Mouse (Mus musculus) midbrain, embryonic 13.5 days (tissue): ENCODE data around the gene Pde3a. TPM values are rescaled to one million over a fixed set of nuclear protein-coding genes. Genes with fewer than 3 reads are reported as not detected.

Experiments used
- ATAC-seq: fragments of 200-750 bp; cut with Nextera tagmentation; 2 replicates; pipeline ENCODE4 v1.8.0; 2017; ENCODE audit warnings: mild to moderate bottlenecking, moderate TSS enrichment, moderate library complexity
- H3K27ac ChIP-seq: fragments of 300-500 bp; sonication (generic); 2 replicates; pipeline ENCODE4 v1.5.1; 2015; ENCODE audit warnings: inconsistent platforms, mild to moderate bottlenecking, moderate library complexity
- H3K27me3 ChIP-seq: fragments of 300-500 bp; sonication (generic); 2 replicates; pipeline ENCODE4 v1.6.1; 2015; ENCODE audit warnings: mild to moderate bottlenecking, inconsistent platforms
- H3K36me3 ChIP-seq: fragments of 300-500 bp; sonication (generic); 2 replicates; pipeline ENCODE4 v1.6.1; 2015; ENCODE audit warnings: mild to moderate bottlenecking, inconsistent platforms
- H3K4me1 ChIP-seq: fragments of 300-500 bp; sonication (generic); replicated peaks from 2 replicates; pipeline ENCODE4 v1.6.1; 2015; ENCODE audit warnings: inconsistent platforms
- H3K4me2 ChIP-seq: fragments of 300-500 bp; sonication (generic); replicated peaks from 2 replicates; pipeline ENCODE4 v1.6.1; 2015; ENCODE audit warnings: moderate library complexity, mild to moderate bottlenecking, inconsistent platforms
- H3K4me3 ChIP-seq: fragments of 300-500 bp; sonication (generic); replicated peaks from 2 replicates; pipeline ENCODE4 v1.5.1; 2015; ENCODE audit warnings: mild to moderate bottlenecking, inconsistent platforms
- H3K9ac ChIP-seq: fragments of 300-500 bp; sonication (generic); replicated peaks from 2 replicates; pipeline ENCODE4 v1.6.1; 2015; ENCODE audit warnings: mild to moderate bottlenecking, inconsistent platforms
- H3K9me3 ChIP-seq: fragments of 300-500 bp; sonication (generic); 2 replicates; pipeline ENCODE4 v1.6.1; 2016; ENCODE audit warnings: mild to moderate bottlenecking, inconsistent platforms
- WGBS: fragments of 180-500 bp; shearing (Covaris S2); methylation state at CpG from one replicate; pipeline ENCODE4 v1.1.7; 2015; 5-methylcytosine and 5-hydroxymethylcytosine counted together
- polyA plus RNA-seq: library from polyadenylated mRNA; unstranded; fragments of >200 nt; fragmentation: Nextera tagmentation; extraction: Ambion mirVana; gene quantifications from 2 replicates; pipeline ENCODE4 v1.2.1, GENCODE M21; 2015

Pde3a gene
- polyA plus RNA-seq: 1.7 and 1.9 TPM in 2 replicates

GRCm38 (mm10) chr6:141248691-141249584 lies at the start of gene Pde3a:
Gene Pde3a (plus strand): TSS chr6:141249269.
- Histone ChIP-seq H3K9me3 (no peaks in the 10 kb centered on the region), H3K27me3 (peaks cover 40% of the 10 kb centered on the region), H3K36me3 (no peaks in the 10 kb centered on the region), H3K4me2 (peak within 1 kb of the TSS; percentile 90), H3K4me3 (peak within 1 kb of the TSS; percentile 72), H3K9ac (peak within 1 kb of the TSS; percentile 76), H3K4me1 (peaks cover 15% of the 10 kb centered on the region), H3K27ac (peak within 1 kb of the TSS; percentile 39; the same call in 1 of the 2 replicates)
- ATAC-seq: peak; percentile 63
- WGBS: 2% methylated on average over 27 of the region's 28 CpGs

DNA sequence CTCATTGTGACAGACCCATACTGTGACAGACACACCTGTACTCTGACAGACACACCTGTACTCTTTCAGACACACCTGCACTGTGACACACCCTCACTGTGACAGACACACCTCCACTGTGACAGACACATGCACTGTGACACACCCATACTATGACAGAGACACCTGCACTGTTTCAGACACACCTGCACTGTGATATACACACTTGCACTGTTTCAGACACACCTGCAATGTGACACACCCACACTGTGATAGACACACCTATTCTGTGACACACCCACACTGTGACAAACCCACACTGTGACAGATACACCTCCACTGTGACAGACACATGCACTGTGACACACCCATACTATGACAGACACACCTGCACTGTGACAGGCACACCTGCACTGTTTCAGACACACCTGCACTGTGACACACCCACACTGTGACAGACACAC lies 48.9 kb upstream of the Pde3a start:
- H3K4me1 ChIP-seq: no peaks in the 10 kb centered on the region
- H3K27me3 ChIP-seq: no peaks in the 10 kb centered on the region
- ATAC-seq: peak; percentile 70
- H3K9ac ChIP-seq: no peak overlapping the region
- no peaks in the 10 kb centered on the region for H3K36me3 ChIP-seq
- H3K4me2 ChIP-seq: no peak overlapping the region
- H3K4me3 ChIP-seq: no peak overlapping the region
- H3K27ac ChIP-seq: no peak overlapping the region
- no peaks in the 10 kb centered on the region for H3K9me3 ChIP-seq

GRCm38 (mm10) chr6:141207531-141207930 lies 41.5 kb upstream of the Pde3a start:
- H3K27me3 ChIP-seq: no peaks in the 10 kb centered on the region

GRCm38 (mm10) chr6:141208283-141208872 lies 40.7 kb upstream of the Pde3a start:
- no peak overlapping the region for H3K4me3 ChIP-seq
- no peaks in the 10 kb centered on the region for H3K36me3 ChIP-seq
- no peaks in the 10 kb centered on the region for H3K4me1 ChIP-seq
- ATAC-seq: no peak
- no peak overlapping the region for H3K27ac ChIP-seq
- no peaks in the 10 kb centered on the region for H3K9me3 ChIP-seq
- H3K9ac ChIP-seq: no peak overlapping the region
- H3K4me2 ChIP-seq: no peak overlapping the region
- 90% methylated on average over 1 of the region's 1 CpGs for WGBS
- H3K27me3 ChIP-seq: no peaks in the 10 kb centered on the region

More at GRCm38 (mm10) chr6:141207531-141207930, 41.5 kb upstream of the Pde3a start:
- Histone ChIP-seq H3K4me3 (no peak overlapping the region), H3K9me3 (no peaks in the 10 kb centered on the region), H3K4me1 (no peaks in the 10 kb centered on the region), H3K27ac (no peak overlapping the region), H3K4me2 (no peak overlapping the region), H3K9ac (no peak overlapping the region), H3K36me3 (no peaks in the 10 kb centered on the region)
- WGBS: 90% methylated on average over 6 of the region's 6 CpGs
- ATAC-seq: no peak

DNA sequence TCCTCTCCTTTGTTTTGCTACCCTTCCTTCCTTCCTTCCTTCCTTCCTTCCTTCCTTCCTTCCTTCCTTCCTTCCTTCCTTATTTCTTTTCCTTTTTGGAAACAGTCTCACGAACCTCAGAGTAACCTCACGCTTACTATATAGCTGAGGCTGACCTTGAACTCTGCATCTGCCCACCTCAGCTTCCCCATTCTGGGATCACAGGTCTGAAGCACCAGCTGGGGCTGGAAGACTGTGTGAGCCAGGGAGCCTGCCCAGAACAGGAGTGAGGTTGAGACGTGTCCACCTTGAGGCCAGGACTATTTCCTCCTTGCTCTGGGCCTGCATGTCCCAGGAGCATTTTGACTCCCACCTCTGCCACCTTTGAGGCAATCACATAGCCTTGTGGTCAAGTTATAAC lies 39.0 kb upstream of the Pde3a start:
- no peak overlapping the region for H3K27ac ChIP-seq
- no peak overlapping the region for H3K9ac ChIP-seq
- no peaks in the 10 kb centered on the region for H3K9me3 ChIP-seq
- H3K36me3 ChIP-seq: no peaks in the 10 kb centered on the region
- H3K4me1 ChIP-seq: no peaks in the 10 kb centered on the region
- no peaks in the 10 kb centered on the region for H3K27me3 ChIP-seq
- no peak for ATAC-seq
- no peak overlapping the region for H3K4me2 ChIP-seq
- 83% methylated on average over 3 of the region's 3 CpGs for WGBS
- H3K4me3 ChIP-seq: no peak overlapping the region

- Histone ChIP-seq H3K36me3 (no peaks in the 10 kb centered on the region), H3K9ac (no peak overlapping the region), H3K27me3 (no peaks in the 10 kb centered on the region), H3K4me3 (no peak overlapping the region), H3K4me1 (no peaks in the 10 kb centered on the region), H3K27ac (no peak overlapping the region), H3K4me2 (no peak overlapping the region), H3K9me3 (no peaks in the 10 kb centered on the region)
- ATAC-seq: no peak
- 70% methylated on average over 3 of the region's 3 CpGs for WGBS
Measured at GRCm38 (mm10) chr6:141221081-141221480, 28.0 kb upstream of the Pde3a start.

DNA sequence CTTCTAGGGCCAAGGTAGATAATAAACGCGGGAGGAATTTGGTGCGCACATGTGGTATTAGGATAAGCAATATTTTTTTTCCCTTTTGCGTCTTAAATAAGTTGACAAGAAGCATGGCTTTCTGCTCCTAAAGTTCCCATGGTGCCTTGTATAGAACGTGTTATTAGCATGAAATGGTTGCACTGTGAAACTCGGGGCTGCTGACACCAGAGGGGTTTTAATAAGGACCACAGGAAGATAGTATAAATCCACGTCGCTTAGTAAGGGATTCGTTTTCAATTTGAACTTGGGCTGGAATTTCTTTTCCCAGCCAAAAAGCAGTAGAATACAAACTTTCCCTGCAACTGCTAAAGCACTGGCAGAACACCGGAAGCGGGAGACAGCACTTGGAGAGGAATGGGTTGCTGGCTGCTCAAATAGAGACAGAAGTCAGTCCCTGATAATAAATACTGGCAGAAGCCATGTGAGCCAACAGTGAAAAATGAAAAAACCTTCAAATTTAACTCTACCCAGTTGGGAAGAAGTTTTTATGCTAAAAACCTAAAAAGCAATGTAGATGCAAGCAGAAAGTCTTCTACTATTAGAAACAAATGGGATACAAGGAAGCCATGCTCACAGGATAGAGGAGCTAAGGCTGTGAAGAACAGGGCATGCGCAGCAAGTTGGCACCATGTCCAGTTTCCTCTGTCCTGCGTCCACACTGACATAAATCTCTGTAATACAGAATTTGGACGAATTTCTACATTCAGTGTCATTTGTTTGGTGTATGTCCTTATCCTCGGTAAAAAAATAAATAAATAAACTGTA lies 22.0 kb upstream of the Pde3a start:
- 85% methylated on average over 15 of the region's 15 CpGs for WGBS
- ATAC-seq: no peak
- H3K4me2 ChIP-seq: no peak overlapping the region
- H3K36me3 ChIP-seq: no peaks in the 10 kb centered on the region
- H3K27me3 ChIP-seq: no peaks in the 10 kb centered on the region
- no peaks in the 10 kb centered on the region for H3K9me3 ChIP-seq
- H3K4me1 ChIP-seq: no peaks in the 10 kb centered on the region
- H3K4me3 ChIP-seq: no peak overlapping the region
- H3K9ac ChIP-seq: no peak overlapping the region
- H3K27ac ChIP-seq: no peak overlapping the region

DNA sequence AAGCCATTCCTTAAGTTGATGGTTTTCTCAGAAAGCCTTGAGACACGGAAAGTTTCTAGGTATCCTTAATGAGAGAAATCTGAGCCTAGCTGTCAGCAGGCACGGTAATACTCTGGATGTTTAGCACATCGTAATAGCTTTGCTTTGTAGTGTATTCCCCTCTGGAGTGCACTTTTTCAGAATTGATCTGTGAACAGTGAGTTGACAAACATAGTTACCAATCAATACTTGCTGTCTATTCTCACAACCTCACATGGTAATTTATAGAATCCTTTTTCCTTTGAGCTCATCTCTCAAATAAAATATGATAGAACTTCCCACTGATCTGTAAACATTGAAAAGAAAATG lies 21.4 kb upstream of the Pde3a start:
- no peak overlapping the region for H3K4me2 ChIP-seq
- H3K4me3 ChIP-seq: no peak overlapping the region
- WGBS: 77% methylated on average over 3 of the region's 3 CpGs
- no peaks in the 10 kb centered on the region for H3K4me1 ChIP-seq
- ATAC-seq: no peak
- no peak overlapping the region for H3K27ac ChIP-seq
- no peak overlapping the region for H3K9ac ChIP-seq
- H3K36me3 ChIP-seq: no peaks in the 10 kb centered on the region
- H3K9me3 ChIP-seq: no peaks in the 10 kb centered on the region
- H3K27me3 ChIP-seq: no peaks in the 10 kb centered on the region

- Histone ChIP-seq H3K36me3 (no peaks in the 10 kb centered on the region), H3K9me3 (no peaks in the 10 kb centered on the region), H3K4me3 (no peak overlapping the region), H3K27ac (no peak overlapping the region), H3K4me1 (no peaks in the 10 kb centered on the region), H3K9ac (no peak overlapping the region), H3K4me2 (no peak overlapping the region), H3K27me3 (no peaks in the 10 kb centered on the region)
- no peak for ATAC-seq
- WGBS: 52% methylated on average over 6 of the region's 6 CpGs
Measured at GRCm38 (mm10) chr6:141232756-141233382, 16.2 kb upstream of the Pde3a start.

GRCm38 (mm10) chr6:141241809-141242208 lies 7.3 kb upstream of the Pde3a start:
- Histone ChIP-seq H3K36me3 (no peaks in the 10 kb centered on the region), H3K9me3 (no peaks in the 10 kb centered on the region), H3K9ac (no peak overlapping the region), H3K4me3 (no peak overlapping the region), H3K4me2 (no peak overlapping the region), H3K4me1 (0 out of 2 replicates have a peak, but pooled peaks cover 3% of the 10 kb centered on the region), H3K27ac (no peak overlapping the region), H3K27me3 (0 out of 2 replicates have a peak, but pooled peaks cover 3% of the 10 kb centered on the region)
- no peak for ATAC-seq
- WGBS: 96% methylated on average over 1 of the region's 1 CpGs

GRCm38 (mm10) chr6:141245089-141245488 lies 4.0 kb upstream of the Pde3a start:
- no peaks in the 10 kb centered on the region for H3K36me3 ChIP-seq
- WGBS: 89% methylated on average over 4 of the region's 4 CpGs
- H3K27ac ChIP-seq: no peak overlapping the region
- no peaks in the 10 kb centered on the region for H3K9me3 ChIP-seq
- H3K9ac ChIP-seq: no peak overlapping the region
- H3K27me3 ChIP-seq: peaks cover 4% of the 10 kb centered on the region; the same call in 1 of the 2 replicates
- H3K4me1 ChIP-seq: peaks cover 11% of the 10 kb centered on the region
- no peak overlapping the region for H3K4me3 ChIP-seq
- no peak overlapping the region for H3K4me2 ChIP-seq
- no peak for ATAC-seq
